ENCODE assay signal across 22 mouse cellular contexts in the genomic region with DNA sequence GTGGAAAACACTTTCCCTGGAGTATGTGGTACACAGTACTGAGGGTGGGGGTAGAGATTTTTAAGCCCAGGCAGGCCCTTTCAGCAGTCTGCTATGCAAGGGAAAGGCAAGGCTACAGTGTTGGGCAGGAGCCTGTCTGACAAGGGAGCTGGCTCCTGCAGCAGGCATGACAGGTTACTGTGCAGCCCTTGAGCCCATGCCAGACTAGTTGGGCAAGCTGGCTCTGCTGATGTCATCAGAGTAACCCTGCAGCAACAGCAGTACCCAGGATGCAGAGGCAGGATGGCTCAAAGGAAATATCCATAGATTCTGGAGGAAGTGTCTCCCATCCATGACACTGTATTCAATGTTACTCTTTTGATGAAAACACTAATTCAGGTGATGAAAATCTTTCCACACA. TPM values are rescaled to one million over a fixed set of nuclear protein-coding genes. Genes with fewer than 3 reads are reported as not detected.
DNase-seq lines count a peak whose midpoint lies in the region; ATAC-seq lines count a peak whose summit lies in the region.
"Had no signal": no experiment of that assay in that cellular context is flagged by ENCODE, and none has a peak within 500 bp of the region (broad histone marks: within the 10 kb centered on the region; RNA-seq: fewer than 3 reads in every experiment).

No protein-coding gene starts in this region.

- no peak for ATAC-seq in midbrain, embryonic 16.5 days
- no peak for ATAC-seq in granulocyte monocyte progenitor cell, adult 5-6 weeks (replicated peaks; ENCODE audit: poor library complexity, severe bottlenecking)
- no peak for ATAC-seq in intestine, embryonic 15.5 days
- ATAC-seq: forebrain, embryonic 13.5 days had no signal

- H3K9ac ChIP-seq in midbrain, embryonic 16.5 days (ENCODE audit: low read depth, low read length), result 0 out of 2 replicates have a peak overlapping the region, but pooled peaks have one; percentile 10
- no peak overlapping the region for H3K9ac ChIP-seq in intestine, embryonic 15.5 days
- H3K9ac ChIP-seq: forebrain, embryonic 13.5 days; heart, embryonic 13.5 days; hindbrain, embryonic 12.5 days; kidney, embryonic 15.5 days; limb, embryonic 12.5 days; liver, embryonic 13.5 days; midbrain, embryonic 12.5 days had no signal

- H3K4me1 ChIP-seq in midbrain, embryonic 16.5 days (ENCODE audit: control insufficient read depth, insufficient read depth, low read length), result no peaks in the 10 kb centered on the region
- H3K4me1 ChIP-seq in midbrain, embryonic 10.5 days, result no peaks in the 10 kb centered on the region
- H3K4me1 ChIP-seq in intestine, embryonic 15.5 days (replicated peaks), result no peaks in the 10 kb centered on the region
- H3K4me1 ChIP-seq: forebrain, embryonic 13.5 days; heart, embryonic 13.5 days; hindbrain, embryonic 12.5 days; limb, embryonic 12.5 days; liver, embryonic 13.5 days; midbrain, embryonic 12.5 days had no signal

- intact Hi-C loops in heart, postnatal 25 days (cut with DNase I), result no loop called here

- H3K27me3 ChIP-seq in midbrain, embryonic 16.5 days (ENCODE audit: control insufficient read depth, insufficient read depth, low read depth, low read length), result no peaks in the 10 kb centered on the region
- H3K27me3 ChIP-seq in midbrain, embryonic 10.5 days (ENCODE audit: low read depth, poor library complexity, severe bottlenecking), result no peaks in the 10 kb centered on the region
- H3K27me3 ChIP-seq in intestine, embryonic 15.5 days (replicated peaks), result no peaks in the 10 kb centered on the region
- H3K27me3 ChIP-seq: forebrain, embryonic 13.5 days; heart, embryonic 13.5 days; hindbrain, embryonic 12.5 days; kidney, embryonic 15.5 days; limb, embryonic 12.5 days had no signal

- DNase-seq in adrenal gland, adult (ENCODE audit: inconsistent age in 2 of 2, low spot score in 1 of 2), result peak; percentile 67 to 91
- DNase-seq in adrenal gland, postnatal 4 days (ENCODE audit: low spot score in 2 of 2), result no peak
- DNase-seq in heart, adult 11 months, result peak; percentile 88
- DNase-seq in heart, postnatal 25 days (ENCODE audit: low spot score), result no peak
- no peak for DNase-seq in midbrain, embryonic 10.5 days (ENCODE audit: low spot score)
- DNase-seq: heart, postnatal 14 days; kidney, adult 11 months; kidney, postnatal 36 days; liver, embryonic 13.5 days; lung, adult 2 months; lung, postnatal 36 days; right cerebral cortex, postnatal 14 days had no signal

- H3K9me3 ChIP-seq in midbrain, embryonic 16.5 days (replicated peaks; ENCODE audit: control insufficient read depth, low read length, poor library complexity, severe bottlenecking), result no peaks in the 10 kb centered on the region
- no peaks in the 10 kb centered on the region for H3K9me3 ChIP-seq in midbrain, embryonic 10.5 days (replicated peaks)
- no peaks in the 10 kb centered on the region for H3K9me3 ChIP-seq in intestine, embryonic 15.5 days
- H3K9me3 ChIP-seq: heart, embryonic 13.5 days; liver, embryonic 13.5 days; midbrain, embryonic 12.5 days had no signal

- H3K4me2 ChIP-seq in midbrain, embryonic 16.5 days (ENCODE audit: low read length), result no peak overlapping the region
- no peak overlapping the region for H3K4me2 ChIP-seq in intestine, embryonic 15.5 days (replicated peaks)
- H3K4me2 ChIP-seq: forebrain, embryonic 13.5 days; heart, embryonic 13.5 days; hindbrain, embryonic 12.5 days; kidney, embryonic 15.5 days; limb, embryonic 12.5 days; liver, embryonic 13.5 days; midbrain, embryonic 12.5 days had no signal

- H3K27ac ChIP-seq in midbrain, embryonic 16.5 days (ENCODE audit: low read length), result no peak overlapping the region
- H3K27ac ChIP-seq in midbrain, embryonic 10.5 days (replicated peaks), result no peak overlapping the region
- no peak overlapping the region for H3K27ac ChIP-seq in intestine, embryonic 15.5 days
- H3K27ac ChIP-seq: forebrain, embryonic 13.5 days; heart, embryonic 13.5 days; hindbrain, embryonic 12.5 days; kidney, embryonic 15.5 days; limb, embryonic 12.5 days; liver, embryonic 13.5 days; midbrain, embryonic 12.5 days; stomach, postnatal 0 days had no signal

- no peaks in the 10 kb centered on the region for H3K36me3 ChIP-seq in midbrain, embryonic 16.5 days (ENCODE audit: control insufficient read depth, insufficient read depth, low read length)
- no peaks in the 10 kb centered on the region for H3K36me3 ChIP-seq in midbrain, embryonic 10.5 days
- H3K36me3 ChIP-seq in intestine, embryonic 15.5 days, result no peaks in the 10 kb centered on the region
- H3K36me3 ChIP-seq: heart, embryonic 13.5 days; hindbrain, embryonic 12.5 days; kidney, embryonic 15.5 days; limb, embryonic 12.5 days; liver, embryonic 13.5 days; midbrain, embryonic 12.5 days had no signal

- no peak overlapping the region for H3K4me3 ChIP-seq in midbrain, embryonic 16.5 days (ENCODE audit: low read depth, low read length)
- H3K4me3 ChIP-seq in midbrain, embryonic 10.5 days, result no peak overlapping the region
- H3K4me3 ChIP-seq in intestine, embryonic 15.5 days (replicated peaks), result no peak overlapping the region
- H3K4me3 ChIP-seq: forebrain, embryonic 13.5 days; heart, embryonic 13.5 days; hindbrain, embryonic 12.5 days; kidney, embryonic 15.5 days; limb, embryonic 12.5 days; liver, embryonic 13.5 days; midbrain, embryonic 12.5 days had no signal

RNA-seq across cellular contexts. Expression of gene Slc25a39, which starts 11.1 kb away (rescaled TPM):
- 100 to 1,000 TPM; 254 to 261 TPM for total RNA-seq in adrenal gland, postnatal 4 days (2021)
- 100 to 1,000 TPM; 163 to 175 TPM for total RNA-seq in heart, postnatal 25 days (2021)
- 144 and 150 TPM in 2 replicates for polyA plus RNA-seq in midbrain, embryonic 16.5 days (2015; fragmentation: Nextera tagmentation; extraction: Ambion mirVana)
- 234 and 249 TPM in 2 replicates for polyA plus RNA-seq in midbrain, embryonic 10.5 days (2016; fragmentation: Nextera tagmentation; extraction: Ambion mirVana)
- total RNA-seq in granulocyte monocyte progenitor cell, adult 5-6 weeks (2014; fragmentation: Nextera tagmentation), result 99.0 and 163 TPM in 2 replicates
- 51.4 and 53.9 TPM in 2 replicates for total RNA-seq in granulocyte monocyte progenitor cell, adult 5-6 weeks (2017)
- polyA plus RNA-seq in intestine, embryonic 15.5 days (2015; fragmentation: Nextera tagmentation; extraction: Ambion mirVana), result 305 and 329 TPM in 2 replicates

RNA-seq across cellular contexts. Expression of gene Grn, which starts 11.2 kb away (rescaled TPM):
- 100 to 1,000 TPM; 170 to 175 TPM for total RNA-seq in adrenal gland, postnatal 4 days (2021)
- total RNA-seq in heart, postnatal 25 days (2021), result 100 to 1,000 TPM; 101 to 104 TPM
- 65.2 and 75.8 TPM in 2 replicates for polyA plus RNA-seq in midbrain, embryonic 16.5 days (2015; fragmentation: Nextera tagmentation; extraction: Ambion mirVana)
- 63.5 and 77.1 TPM in 2 replicates for polyA plus RNA-seq in midbrain, embryonic 10.5 days (2016; fragmentation: Nextera tagmentation; extraction: Ambion mirVana)
- 110 and 152 TPM in 2 replicates for total RNA-seq in granulocyte monocyte progenitor cell, adult 5-6 weeks (2014; fragmentation: Nextera tagmentation)
- total RNA-seq in granulocyte monocyte progenitor cell, adult 5-6 weeks (2017), result 38.6 and 48.3 TPM in 2 replicates
- polyA plus RNA-seq in intestine, embryonic 15.5 days (2015; fragmentation: Nextera tagmentation; extraction: Ambion mirVana), result 156 and 171 TPM in 2 replicates

RNA-seq across cellular contexts. Expression of gene Rundc3a, which starts 25.7 kb away (rescaled TPM):
- total RNA-seq in adrenal gland, postnatal 4 days (2021), result 10 to 100 TPM; 59.3 to 61.2 TPM
- total RNA-seq in heart, postnatal 25 days (2021), result not detected
- 151 and 155 TPM in 2 replicates for polyA plus RNA-seq in midbrain, embryonic 16.5 days (2015; fragmentation: Nextera tagmentation; extraction: Ambion mirVana)
- polyA plus RNA-seq in midbrain, embryonic 10.5 days (2016; fragmentation: Nextera tagmentation; extraction: Ambion mirVana), result 21.5 and 40.7 TPM in 2 replicates
- total RNA-seq in granulocyte monocyte progenitor cell, adult 5-6 weeks (2014; fragmentation: Nextera tagmentation), result not detected in 2 replicates
- total RNA-seq in granulocyte monocyte progenitor cell, adult 5-6 weeks (2017), result not detected in 2 replicates
- 8.7 and 10.8 TPM in 2 replicates for polyA plus RNA-seq in intestine, embryonic 15.5 days (2015; fragmentation: Nextera tagmentation; extraction: Ambion mirVana)

RNA-seq across cellular contexts. Expression of gene Fam171a2, which starts 28.6 kb away (rescaled TPM):
- total RNA-seq in adrenal gland, postnatal 4 days (2021), result 10 to 100 TPM; 22.5 to 22.9 TPM
- 1 to 10 TPM; 5.8 to 6.5 TPM for total RNA-seq in heart, postnatal 25 days (2021)
- polyA plus RNA-seq in midbrain, embryonic 16.5 days (2015; fragmentation: Nextera tagmentation; extraction: Ambion mirVana), result 18.1 and 20.5 TPM in 2 replicates
- 3.0 and 4.0 TPM in 2 replicates for polyA plus RNA-seq in midbrain, embryonic 10.5 days (2016; fragmentation: Nextera tagmentation; extraction: Ambion mirVana)
- not detected in 2 replicates for total RNA-seq in granulocyte monocyte progenitor cell, adult 5-6 weeks (2014; fragmentation: Nextera tagmentation)
- total RNA-seq in granulocyte monocyte progenitor cell, adult 5-6 weeks (2017), result not detected in 2 replicates
- polyA plus RNA-seq in intestine, embryonic 15.5 days (2015; fragmentation: Nextera tagmentation; extraction: Ambion mirVana), result 3.2 and 3.5 TPM in 2 replicates

RNA-seq across cellular contexts. Expression of gene Itga2b, which starts 51.0 kb away (rescaled TPM):
- total RNA-seq in adrenal gland, postnatal 4 days (2021), result 1 to 10 TPM; 6.1 to 8.4 TPM
- 1 to 10 TPM; 3.5 to 4.5 TPM for total RNA-seq in heart, postnatal 25 days (2021)
- polyA plus RNA-seq in midbrain, embryonic 16.5 days (2015; fragmentation: Nextera tagmentation; extraction: Ambion mirVana), result 8.3 and 11.6 TPM in 2 replicates
- 5.8 and 6.9 TPM in 2 replicates for polyA plus RNA-seq in midbrain, embryonic 10.5 days (2016; fragmentation: Nextera tagmentation; extraction: Ambion mirVana)
- total RNA-seq in granulocyte monocyte progenitor cell, adult 5-6 weeks (2014; fragmentation: Nextera tagmentation), result 12.4 and 17.1 TPM in 2 replicates
- 14.4 and 14.7 TPM in 2 replicates for total RNA-seq in granulocyte monocyte progenitor cell, adult 5-6 weeks (2017)
- 3.3 and 5.1 TPM in 2 replicates for polyA plus RNA-seq in intestine, embryonic 15.5 days (2015; fragmentation: Nextera tagmentation; extraction: Ambion mirVana)

Comparison
In these comparisons a context has a peak if more than half of its experiments do, and no peak if none do; other contexts are left out.
1. DNase-seq: peak in adrenal gland, adult (2 of 2) and heart, adult 11 months (single experiment); none in adrenal gland, postnatal 4 days (0 of 2), heart, postnatal 25 days (single experiment) and midbrain, embryonic 10.5 days (single experiment).
2. RNA of gene Rundc3a, which starts 25.7 kb away (total RNA-seq): 59.3 to 61.2 TPM in adrenal gland, postnatal 4 days; not detected in heart, postnatal 25 days and not detected in granulocyte monocyte progenitor cell, adult 5-6 weeks; every median in the first group is over 10 times any median in the second.